Mouse (Mus musculus) gastrocnemius, adult 18-20 months (tissue): ENCODE measurements around the gene Cntnap5a. TPM values are rescaled to one million over a fixed set of nuclear protein-coding genes. Genes with fewer than 3 reads are reported as not detected.

Experiments
- DNase-seq: peaks from one replicate; pipeline ENCODE4 v3.0.0; 2021; ENCODE audit warnings: low spot score
- long read RNA-seq, 2 experiments: library from polyadenylated mRNA; stranded (forward); transcript quantifications; one replicate each; pipeline ENCODE4 v2.0.0; 2021
- total RNA-seq, 2 experiments: library from RNA; stranded (reverse); gene quantifications; 2 replicates each; pipeline ENCODE4 v1.2.3; 2021

Gene Cntnap5a
- total RNA-seq = under 1 TPM in 1 of 2 experiments, not detected in 1; 0.02 TPM
- long read RNA-seq, experiment 1 = 0 reads
- long read RNA-seq, experiment 2 = 0 reads

DNA sequence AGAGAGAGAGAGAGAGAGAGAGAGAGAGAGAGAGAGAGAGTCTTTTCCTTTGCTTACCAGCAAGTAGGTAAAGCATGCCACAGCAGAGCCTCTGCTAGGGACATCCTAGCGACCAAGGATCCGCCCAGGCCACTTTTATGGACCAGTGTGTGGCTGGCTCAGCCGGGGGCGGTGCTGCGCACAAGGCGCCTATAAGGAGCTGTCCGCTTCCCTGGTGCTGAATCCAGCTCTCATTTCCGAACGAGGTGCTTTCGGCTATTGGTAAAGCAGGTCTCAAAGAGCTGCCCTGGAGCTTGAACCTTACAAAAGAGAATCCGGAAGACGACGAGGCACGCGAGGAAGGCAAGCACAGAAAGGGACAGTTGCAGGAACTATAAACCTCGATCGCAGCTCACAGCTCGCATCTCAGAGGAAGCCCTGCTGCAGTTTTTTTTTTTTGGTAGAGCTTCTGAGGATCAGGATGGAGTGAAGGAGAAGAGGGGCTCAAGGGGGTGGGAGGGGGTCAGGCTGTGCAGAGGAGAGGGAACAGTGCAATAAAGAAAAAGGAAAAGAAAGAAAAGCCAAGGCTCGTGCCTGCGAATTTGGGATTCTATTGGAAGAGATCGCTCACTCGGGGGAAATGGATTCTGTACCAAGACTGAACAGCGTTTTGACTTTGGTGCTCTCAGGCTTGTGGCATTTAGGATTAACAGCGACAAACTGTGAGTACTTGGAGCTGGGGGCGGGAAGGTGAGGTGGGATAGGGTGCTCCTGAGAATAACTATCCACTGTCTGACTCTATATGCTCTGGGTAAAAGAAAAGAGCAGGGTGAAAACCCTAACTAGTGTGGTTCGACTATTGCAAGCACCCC is at the start of gene Cntnap5a:
Gene Cntnap5a (plus strand): TSS at position 239 of the 851 bp plus-strand sequence.
- DNase-seq = peak; percentile 3

GRCm38 (mm10) chr1:115646921-115647320 is 37.6 kb upstream of the Cntnap5a start:
- DNase-seq = no peak

GRCm38 (mm10) chr1:115658343-115659064 is 26.1 kb upstream of the Cntnap5a start:
- no peak for DNase-seq

DNA sequence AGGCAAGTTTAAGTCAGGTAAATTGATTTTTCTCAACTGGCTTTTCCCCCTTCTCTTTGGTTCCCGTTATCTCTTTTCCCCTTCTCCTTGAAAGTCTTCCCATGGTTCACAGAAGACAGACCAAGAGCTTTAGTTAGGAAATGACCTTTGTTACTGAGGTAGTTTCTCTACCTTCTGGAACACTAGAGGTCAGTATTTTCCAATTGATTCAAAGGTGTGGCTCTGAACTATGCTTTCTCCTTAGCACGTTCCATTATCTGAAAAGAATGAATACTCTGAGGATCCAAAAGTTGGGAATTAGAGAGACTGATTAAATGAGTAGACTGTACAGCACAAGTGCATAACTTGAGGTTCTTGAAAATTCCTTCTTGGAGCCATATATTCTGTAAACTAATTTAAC is 1.9 kb downstream of the Cntnap5a start:
- no peak for DNase-seq

DNA sequence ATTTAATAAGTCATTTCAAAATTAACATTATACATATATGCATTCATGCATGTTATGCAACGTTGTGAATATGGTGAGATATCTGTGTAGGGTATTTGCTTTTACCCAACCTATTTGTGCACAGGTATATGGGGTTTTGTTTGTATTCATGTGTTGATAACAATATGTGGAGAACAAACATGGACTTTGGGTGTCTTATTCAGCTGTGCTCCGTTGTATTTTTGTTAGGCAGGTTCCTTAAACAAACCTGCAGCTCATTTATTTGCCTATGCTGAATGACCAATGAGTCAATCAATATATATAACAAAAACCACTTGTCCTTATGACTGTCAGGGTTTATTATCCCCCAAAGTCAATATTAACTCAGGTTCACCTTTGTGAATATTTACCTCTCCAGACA is 15.2 kb downstream of the Cntnap5a start:
- DNase-seq = no peak

DNA sequence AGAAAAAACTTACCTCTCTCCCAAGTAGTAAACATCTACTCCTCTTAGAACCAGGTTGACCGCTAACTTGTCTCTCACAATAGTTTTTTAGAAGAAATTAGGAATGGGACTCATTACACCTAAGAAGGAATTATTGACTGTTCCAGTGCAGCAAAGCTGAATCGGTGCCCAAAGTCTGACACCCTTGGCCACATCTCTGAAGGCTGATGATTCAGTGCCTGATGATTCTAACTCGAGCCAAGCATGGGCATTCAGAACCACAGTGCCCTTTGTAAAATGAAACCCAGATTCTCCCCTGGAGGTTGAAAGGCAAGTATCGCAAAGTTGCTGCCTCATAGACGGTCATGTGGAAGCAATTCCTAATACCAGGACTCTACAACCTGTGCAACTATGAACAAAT is 58.0 kb downstream of the Cntnap5a start:
- DNase-seq = no peak

DNA sequence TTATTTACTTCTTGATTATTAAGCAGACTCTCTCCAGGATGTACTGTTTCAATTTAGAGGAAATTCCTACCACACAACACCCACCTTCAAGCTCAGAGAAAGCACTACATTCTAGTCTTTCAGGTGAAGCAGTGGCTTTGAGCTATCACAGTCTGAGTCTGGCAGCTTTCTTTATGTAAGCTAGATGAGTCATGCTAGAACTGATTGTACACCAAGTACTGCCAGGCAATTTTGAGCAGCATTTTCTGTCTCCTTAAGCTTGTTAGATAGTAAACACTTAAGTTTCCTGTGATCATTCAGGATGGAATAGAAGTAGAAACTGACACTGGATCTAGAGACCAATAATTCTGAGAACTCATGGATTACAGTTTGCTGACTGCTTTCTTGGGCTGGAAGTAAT is 61.0 kb downstream of the Cntnap5a start:
- DNase-seq = no peak

GRCm38 (mm10) chr1:115784737-115785136 is 100.2 kb downstream of the Cntnap5a start:
- no peak for DNase-seq

DNA sequence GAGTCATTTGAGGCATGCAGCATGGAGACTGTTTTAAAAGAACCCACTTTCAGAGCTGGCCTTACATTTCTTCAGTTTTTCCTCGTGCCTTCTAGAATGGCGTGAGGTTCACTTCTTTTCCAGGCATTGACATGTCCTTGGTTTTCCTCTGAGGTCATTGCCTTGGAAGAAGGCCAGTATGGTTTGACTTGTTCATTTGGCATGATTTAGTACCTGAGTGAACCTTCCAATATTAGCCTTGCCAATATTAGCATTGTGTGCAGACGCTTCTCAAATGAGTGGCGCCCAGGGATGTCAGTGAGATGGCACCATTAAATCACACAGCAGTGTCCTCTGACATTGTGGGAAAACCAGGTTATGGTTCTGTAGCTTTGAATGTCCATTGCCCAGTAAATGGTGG is 158.0 kb downstream of the Cntnap5a start:
- DNase-seq = no peak

DNA sequence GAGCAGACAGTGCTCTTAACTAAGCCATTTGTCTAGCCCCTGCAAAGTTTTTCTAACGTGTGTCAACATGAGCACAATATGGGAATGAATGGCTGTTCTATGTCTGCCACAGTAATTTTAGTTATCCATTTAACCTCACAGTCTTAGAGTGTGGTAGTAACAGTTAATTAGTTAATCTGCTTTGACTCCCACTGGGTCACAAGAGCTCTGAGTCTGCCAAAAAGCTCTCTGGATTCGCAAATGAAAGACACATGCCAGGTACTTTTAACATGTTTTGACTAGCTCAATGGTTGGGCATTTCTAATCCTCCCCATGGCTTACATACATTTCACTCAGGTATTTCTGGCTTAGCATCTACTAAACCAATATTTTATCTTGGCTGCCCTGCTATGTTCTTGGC is 163.0 kb downstream of the Cntnap5a start:
- no peak for DNase-seq

DNA sequence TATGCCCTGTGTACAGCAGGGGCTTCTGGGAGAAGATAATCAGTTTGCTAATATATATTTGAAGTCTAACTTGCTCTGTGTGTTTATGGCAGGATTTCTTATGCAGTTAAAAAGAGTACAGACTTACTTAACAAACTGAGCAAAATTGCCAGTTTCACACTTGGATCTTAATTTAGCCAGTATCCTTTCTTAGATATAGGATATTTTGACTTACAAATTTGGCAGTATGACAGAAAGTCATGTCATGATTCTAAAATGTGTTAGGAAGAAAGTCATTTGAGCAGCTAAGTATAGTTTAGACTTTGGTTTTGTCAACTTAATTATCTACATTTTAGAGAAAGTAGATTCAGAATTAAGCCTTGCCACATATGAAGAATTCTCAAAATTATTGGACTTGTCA is 167.7 kb downstream of the Cntnap5a start:
- no peak for DNase-seq

- no peak for DNase-seq
Observed at GRCm38 (mm10) chr1:115918396-115918795, 233.8 kb downstream of the Cntnap5a start.

DNA sequence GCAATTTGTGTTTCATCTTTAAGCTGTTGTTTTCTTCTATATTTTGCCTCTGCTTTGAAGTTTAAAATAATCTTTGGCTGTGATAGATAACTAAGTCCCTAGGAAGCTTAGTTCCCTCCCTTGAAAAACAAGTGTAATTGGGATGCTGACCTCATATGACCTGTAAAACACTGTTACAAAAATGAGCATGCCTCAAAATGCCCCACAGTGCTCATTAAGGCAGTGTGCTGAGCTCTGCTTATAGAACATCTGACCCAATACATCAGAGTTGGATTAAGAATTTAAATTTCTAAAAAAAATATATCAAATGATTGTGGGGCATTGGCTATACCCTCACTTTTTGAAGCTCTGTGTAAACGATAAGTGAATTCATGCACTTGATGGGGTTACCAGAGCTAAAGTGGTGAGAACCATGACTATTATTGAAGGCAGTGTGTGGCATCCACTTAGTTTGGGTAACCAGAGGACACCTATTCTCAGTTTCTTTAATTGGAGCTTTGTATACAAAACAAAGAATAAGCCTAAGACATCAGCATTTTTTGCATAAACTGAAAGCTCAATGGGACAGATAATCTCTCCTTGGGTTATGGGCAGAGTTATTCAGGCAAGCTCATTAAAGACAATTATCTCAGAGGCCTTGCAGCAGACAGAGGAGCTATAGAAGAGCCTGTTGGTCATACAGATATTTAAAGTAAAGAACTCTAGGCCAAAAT is 241.6 kb downstream of the Cntnap5a start:
- DNase-seq = no peak

DNA sequence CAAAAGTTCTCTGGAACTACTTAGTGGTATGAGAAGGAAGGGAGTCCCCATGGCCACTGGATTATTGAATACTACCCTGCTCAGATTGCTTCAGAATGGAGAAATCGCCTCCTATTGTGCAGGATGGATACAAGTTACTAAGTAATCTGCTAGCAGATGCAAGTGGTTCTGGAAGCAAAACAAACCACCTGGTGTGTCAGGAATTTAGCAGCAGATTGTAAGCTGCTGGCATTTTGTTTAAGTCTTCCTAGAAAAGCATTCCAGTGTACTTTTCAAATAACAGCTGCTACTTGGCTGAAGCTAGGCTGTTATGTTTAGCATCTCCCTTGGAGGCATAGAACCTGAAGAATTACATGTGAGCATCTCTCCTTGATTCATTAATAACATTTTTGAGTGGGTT is 247.5 kb downstream of the Cntnap5a start:
- no peak for DNase-seq

GRCm38 (mm10) chr1:115945892-115946291 is 261.3 kb downstream of the Cntnap5a start:
- no peak for DNase-seq

- DNase-seq = no peak
Observed at GRCm38 (mm10) chr1:115956528-115956927, 272.0 kb downstream of the Cntnap5a start.

GRCm38 (mm10) chr1:115964993-115965575 is 280.5 kb downstream of the Cntnap5a start:
- DNase-seq = peak; percentile 56

GRCm38 (mm10) chr1:115990204-115990603 is 305.6 kb downstream of the Cntnap5a start:
- peak; percentile 1 for DNase-seq

- no peak for DNase-seq
Observed at GRCm38 (mm10) chr1:116015768-116016167, 331.2 kb downstream of the Cntnap5a start.

DNA sequence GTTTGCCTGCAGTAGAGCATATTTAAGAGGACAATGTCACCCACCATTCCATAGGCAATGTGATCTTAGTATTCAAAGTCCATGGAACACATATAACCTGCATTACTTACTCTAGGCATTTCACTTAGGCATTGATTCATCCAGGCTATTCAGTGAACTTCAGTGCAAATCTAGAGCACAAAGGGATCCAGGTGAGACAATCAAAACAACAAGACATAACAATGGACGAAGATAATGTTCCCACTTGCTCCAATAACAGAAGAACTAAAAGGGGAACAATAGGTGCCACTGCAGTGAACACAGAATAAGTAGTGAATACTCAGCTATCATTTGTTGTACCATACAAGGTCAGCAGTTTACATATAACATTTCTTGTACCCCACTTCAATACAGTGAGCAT is 345.1 kb downstream of the Cntnap5a start:
- DNase-seq = no peak

DNA sequence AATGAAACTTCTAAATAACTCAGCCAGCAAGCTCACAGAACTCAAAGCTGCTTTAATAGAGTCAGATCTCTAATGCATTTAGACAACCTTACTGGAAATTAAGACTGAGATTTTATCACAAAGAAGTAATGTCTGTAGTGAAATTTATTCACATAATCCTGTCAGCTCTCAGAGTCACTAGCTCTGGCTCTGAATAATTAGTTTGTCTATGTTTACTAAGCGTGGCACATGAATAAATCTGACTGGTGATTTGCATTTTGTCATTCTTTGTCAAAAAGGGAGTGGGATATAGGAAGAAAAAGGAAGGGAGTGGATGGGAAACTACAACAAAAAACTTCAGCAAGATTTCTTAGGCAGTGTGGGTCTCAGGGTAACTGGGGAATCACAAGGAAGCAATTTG is 351.3 kb downstream of the Cntnap5a start:
- DNase-seq = no peak

- DNase-seq = no peak
Observed at GRCm38 (mm10) chr1:116036894-116037293, 352.3 kb downstream of the Cntnap5a start.
